Comparison of ENCODE assay signal across 24 mouse cellular contexts in the genomic region with DNA sequence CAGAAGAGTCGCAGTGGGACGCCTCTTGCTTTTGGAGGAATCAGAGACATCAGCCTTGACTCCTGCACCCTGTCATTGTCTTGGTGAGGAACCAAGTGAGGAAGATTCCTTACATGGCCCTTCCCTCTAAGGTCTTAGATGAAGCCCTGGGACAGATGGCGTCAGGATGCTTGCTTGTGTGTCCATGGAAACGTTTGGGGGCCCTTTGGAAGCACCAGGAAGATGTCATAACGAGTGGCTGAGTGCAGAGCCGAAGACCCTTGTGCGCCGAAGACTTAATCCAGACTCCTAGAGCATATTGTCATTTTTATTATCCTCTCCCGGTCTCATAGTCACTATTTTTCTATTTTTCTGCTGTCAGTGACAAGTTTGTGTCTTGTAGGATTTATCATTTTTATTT.
"Had no signal": no experiment of that assay in that cellular context is flagged by ENCODE, and none has a peak within 500 bp of the region (broad histone marks: within the 10 kb centered on the region; RNA-seq: fewer than 3 reads in every experiment).

No protein-coding gene starts in this region.

- H3K4me3 ChIP-seq: heart, embryonic 10.5 days; heart, embryonic 12.5 days; kidney, embryonic 15.5 days; limb, embryonic 13.5 days; limb, embryonic 15.5 days; liver, embryonic 12.5 days had no signal

- H3K27ac ChIP-seq: heart, embryonic 10.5 days; hindbrain, embryonic 14.5 days; kidney, embryonic 15.5 days; kidney, postnatal 0 days; limb, embryonic 13.5 days; limb, embryonic 15.5 days; liver, embryonic 12.5 days; liver, embryonic 14.5 days had no signal

- ATAC-seq: forebrain, postnatal 0 days; hindbrain, embryonic 16.5 days; intestine, embryonic 16.5 days; liver, embryonic 12.5 days had no signal

- DNase-seq: forebrain, postnatal 0 days; gastrocnemius, postnatal 14 days; gastrocnemius, postnatal 36 days; heart, adult 18-20 months; heart, postnatal 10 days; heart, postnatal 36 days; kidney, adult 11 months; kidney, adult 2 months; kidney, adult 9 months; kidney, postnatal 14 days; kidney, postnatal 36 days; layer of hippocampus, postnatal 36 days; left cerebral cortex, postnatal 4 days had no signal

- H3K4me1 ChIP-seq: kidney, embryonic 15.5 days; limb, embryonic 13.5 days; liver, embryonic 12.5 days had no signal

- H3K27me3 ChIP-seq: heart, embryonic 12.5 days; kidney, embryonic 15.5 days; limb, embryonic 13.5 days; limb, embryonic 15.5 days; liver, embryonic 12.5 days had no signal

- H3K9ac ChIP-seq: forebrain, postnatal 0 days; heart, embryonic 12.5 days; hindbrain, embryonic 14.5 days; kidney, embryonic 15.5 days; limb, embryonic 13.5 days; limb, embryonic 15.5 days; liver, embryonic 12.5 days; liver, embryonic 14.5 days had no signal

- H3K9me3 ChIP-seq: heart, embryonic 10.5 days; heart, embryonic 12.5 days; kidney, embryonic 15.5 days; limb, embryonic 13.5 days; limb, embryonic 15.5 days; liver, embryonic 12.5 days had no signal

- H3K4me2 ChIP-seq: heart, embryonic 12.5 days; hindbrain, embryonic 14.5 days; kidney, embryonic 15.5 days; limb, embryonic 13.5 days; limb, embryonic 15.5 days; liver, embryonic 12.5 days had no signal

- H3K36me3 ChIP-seq: heart, embryonic 10.5 days; heart, embryonic 12.5 days; kidney, embryonic 15.5 days; limb, embryonic 13.5 days; limb, embryonic 15.5 days; liver, embryonic 12.5 days had no signal
